Mouse (Mus musculus) hindbrain, embryonic 14.5 days (tissue): ENCODE measurements around the gene Ascl5. TPM values are rescaled to one million over a fixed set of nuclear protein-coding genes. Genes with fewer than 3 reads are reported as not detected.

Experiments used
- ATAC-seq: fragments of 200-750 bp; cut with Nextera tagmentation; 2 replicates; pipeline ENCODE4 v1.8.0; 2017; ENCODE audit warnings: moderate number of reproducible peaks, mild to moderate bottlenecking, moderate TSS enrichment, moderate library complexity; ENCODE audit not compliant: low FRiP score
- DNase-seq: peaks from one replicate; pipeline ENCODE4 v3.0.0-alpha.2; 2015; ENCODE audit warnings: low spot score
- H3K27ac ChIP-seq: fragments of 300-500 bp; sonication (generic); 2 replicates; pipeline ENCODE4 v1.5.1; 2014; ENCODE audit warnings: mild to moderate bottlenecking, moderate library complexity
- H3K27me3 ChIP-seq: fragments of 300-500 bp; sonication (generic); 2 replicates; pipeline ENCODE4 v1.6.1; 2014; ENCODE audit warnings: mild to moderate bottlenecking, low read length, mixed read lengths; ENCODE audit not compliant: control insufficient read depth, insufficient read depth
- H3K36me3 ChIP-seq: fragments of 300-500 bp; sonication (generic); replicated peaks from 2 replicates; pipeline ENCODE4 v1.6.1; 2014; ENCODE audit not compliant: control insufficient read depth, insufficient read depth
- H3K4me1 ChIP-seq: fragments of 300-500 bp; sonication (generic); replicated peaks from 2 replicates; pipeline ENCODE4 v1.6.1; 2014; ENCODE audit warnings: antibody characterized with exemption, low read length, mixed read lengths; ENCODE audit not compliant: control insufficient read depth, insufficient read depth
- H3K4me2 ChIP-seq: fragments of 300-500 bp; sonication (generic); replicated peaks from 2 replicates; pipeline ENCODE4 v1.6.1; 2014; ENCODE audit warnings: mild to moderate bottlenecking, moderate library complexity
- H3K4me3 ChIP-seq: fragments of 300-500 bp; sonication (generic); replicated peaks from 2 replicates; pipeline ENCODE4 v1.5.1; 2014; ENCODE audit warnings: mild to moderate bottlenecking, low read length
- H3K9ac ChIP-seq: fragments of 300-500 bp; sonication (generic); 2 replicates; pipeline ENCODE4 v1.6.1; 2014
- H3K9me3 ChIP-seq: fragments of 300-500 bp; sonication (generic); 2 replicates; pipeline ENCODE4 v1.6.1; 2016; ENCODE audit warnings: low read length; ENCODE audit not compliant: control insufficient read depth
- WGBS: fragments of 180-500 bp; shearing (Covaris S2); extraction: QIAGEN DNeasy Blood & Tissue Kit; methylation state at CpG from one replicate; pipeline ENCODE4 v1.1.7; 2014; 5-methylcytosine and 5-hydroxymethylcytosine counted together
- polyA plus RNA-seq: library from polyadenylated mRNA; unstranded; fragments of >200 nt; fragmentation: Nextera tagmentation; extraction: Ambion mirVana; gene quantifications from 2 replicates; pipeline ENCODE4 v1.2.1, GENCODE M21; 2014

Ascl5 gene
- polyA plus RNA-seq, 1 experiment from 2014 or later, result not detected

GRCm38 (mm10) chr1:136093726-136094125, 43.1 kb downstream of the Ascl5 start:
- Histone ChIP-seq H3K27me3 (no peaks in the 10 kb centered on the region), H3K4me3 (no peak overlapping the region), H3K4me1 (no peaks in the 10 kb centered on the region), H3K4me2 (no peak overlapping the region), H3K27ac (no peak overlapping the region), H3K9ac (no peak overlapping the region), H3K9me3 (no peaks in the 10 kb centered on the region), H3K36me3 (no peaks in the 10 kb centered on the region)
- DNase-seq, result no peak
- ATAC-seq, result no peak
- 86% methylated on average over 3 of the region's 3 CpGs for WGBS

- Histone ChIP-seq H3K36me3 (no peaks in the 10 kb centered on the region), H3K27ac (no peak overlapping the region), H3K9ac (no peak overlapping the region), H3K4me2 (no peak overlapping the region), H3K27me3 (no peaks in the 10 kb centered on the region), H3K9me3 (no peaks in the 10 kb centered on the region), H3K4me3 (no peak overlapping the region), H3K4me1 (no peaks in the 10 kb centered on the region)
- WGBS, result 84% methylated on average over 5 of the region's 5 CpGs
- DNase-seq (no peak), ATAC-seq (no peak)
Measured at GRCm38 (mm10) chr1:136094807-136095206, 44.2 kb downstream of the Ascl5 start.

Other genes starting within 250 kb of the Ascl5 start
- 0.23 and 0.51 TPM in 2 replicates for gene Lad1, start 232.2 kb upstream of the Ascl5 start, polyA plus RNA-seq
- 0.39 and 0.70 TPM in 2 replicates for gene Tnnt2, start 214.4 kb upstream of the Ascl5 start, polyA plus RNA-seq
- not detected in 2 replicates for gene Pkp1, start 131.6 kb upstream of the Ascl5 start, polyA plus RNA-seq
- gene Igfn1, start 44.5 kb upstream of the Ascl5 start, polyA plus RNA-seq, result not detected in 2 replicates
- gene Tmem9, start 42.7 kb upstream of the Ascl5 start, polyA plus RNA-seq, result 98.2 and 116 TPM in 2 replicates
- gene Cacna1s, start 1.9 kb downstream of the Ascl5 start, polyA plus RNA-seq, result 0.13 and 0.17 TPM in 2 replicates
- 49.4 and 51.7 TPM in 2 replicates for gene Kif21b, start 80.6 kb downstream of the Ascl5 start, polyA plus RNA-seq
- gene Mroh3, start 162.0 kb downstream of the Ascl5 start, polyA plus RNA-seq, result not detected in 2 replicates
- gene Inava, start 183.5 kb downstream of the Ascl5 start, polyA plus RNA-seq, result 2.6 and 2.8 TPM in 2 replicates
- gene Gpr25, start 210.1 kb downstream of the Ascl5 start, polyA plus RNA-seq, result 1.2 and 2.3 TPM in 2 replicates